Mouse (Mus musculus) limb, embryonic 11.5 days (tissue): ENCODE data around the gene Smox. TPM values are rescaled to one million over a fixed set of nuclear protein-coding genes. Genes with fewer than 3 reads are reported as not detected.
"Not testable (repeated sequence)": the region's sequence is repeated elsewhere in the genome, so short reads cannot be mapped to it uniquely, and the experiment has no call there.

Source experiments
- ATAC-seq: fragments of 200-750 bp; cut with Nextera tagmentation; 2 replicates; pipeline ENCODE4 v1.8.0; 2017; ENCODE audit warnings: low read depth; ENCODE audit not compliant: insufficient number of reproducible peaks, low FRiP score, low TSS enrichment
- DNase-seq: peaks from one replicate; pipeline ENCODE4 v3.0.0-alpha.2; 2015; ENCODE audit warnings: low spot score
- H3K27ac ChIP-seq: fragments of 300-500 bp; sonication (generic); replicated peaks from 2 replicates; pipeline ENCODE4 v1.5.1; 2014; ENCODE audit warnings: low read depth, mild to moderate bottlenecking, low read length
- H3K27me3 ChIP-seq: fragments of 300-500 bp; sonication (generic); 2 replicates; pipeline ENCODE4 v1.6.1; 2014; ENCODE audit warnings: mild to moderate bottlenecking, low read length, mixed read lengths; ENCODE audit not compliant: control insufficient read depth, insufficient read depth
- H3K36me3 ChIP-seq: fragments of 300-500 bp; sonication (generic); 2 replicates; pipeline ENCODE4 v1.6.1; 2014; ENCODE audit warnings: mild to moderate bottlenecking, low read length, moderate library complexity, mixed read lengths; ENCODE audit not compliant: control insufficient read depth, insufficient read depth
- H3K4me1 ChIP-seq: fragments of 300-500 bp; sonication (generic); 2 replicates; pipeline ENCODE4 v1.6.1; 2014; ENCODE audit warnings: low read length, mixed read lengths; ENCODE audit not compliant: control insufficient read depth, insufficient read depth
- H3K4me2 ChIP-seq: fragments of 300-500 bp; sonication (generic); 2 replicates; pipeline ENCODE4 v1.6.1; 2014; ENCODE audit warnings: low read depth, mild to moderate bottlenecking, moderate library complexity; ENCODE audit not compliant: severe bottlenecking
- H3K4me3 ChIP-seq: fragments of 300-500 bp; sonication (generic); 2 replicates; pipeline ENCODE4 v1.5.1; 2014; ENCODE audit warnings: low read depth, low read length
- H3K9ac ChIP-seq: fragments of 300-500 bp; sonication (generic); 2 replicates; pipeline ENCODE4 v1.6.1; 2014; ENCODE audit warnings: mild to moderate bottlenecking, low read length
- H3K9me3 ChIP-seq: fragments of 300-500 bp; sonication (generic); 2 replicates; pipeline ENCODE4 v1.6.1; 2016; ENCODE audit warnings: low read length; ENCODE audit not compliant: control insufficient read depth
- WGBS: fragments of 180-500 bp; shearing (Covaris S2); extraction: QIAGEN DNeasy Blood & Tissue Kit; methylation state at CpG from one replicate; pipeline ENCODE4 v1.1.7; 2014; 5-methylcytosine and 5-hydroxymethylcytosine counted together
- polyA plus RNA-seq: library from polyadenylated mRNA; unstranded; fragments of >200 nt; fragmentation: Nextera tagmentation; extraction: Ambion mirVana; gene quantifications from 2 replicates; pipeline ENCODE4 v1.2.1, GENCODE M21; 2014

The Smox gene
- polyA plus RNA-seq, 1 experiment from 2014 or later, result 57.4 TPM

- ATAC-seq (no peak), DNase-seq (no peak)
- no peaks in the 10 kb centered on the region for H3K4me1 ChIP-seq
- no peak overlapping the region for H3K4me2 ChIP-seq
- 90% methylated on average over 7 of the region's 7 CpGs for WGBS
- no peak overlapping the region for H3K27ac ChIP-seq
- H3K4me3 ChIP-seq, result no peak overlapping the region
- H3K36me3 ChIP-seq, result no peaks in the 10 kb centered on the region
- H3K27me3 ChIP-seq, result no peaks in the 10 kb centered on the region
- no peak overlapping the region for H3K9ac ChIP-seq
- H3K9me3 ChIP-seq, result no peaks in the 10 kb centered on the region
These were observed 33.6 kb upstream of the Smox start for GRCm38 (mm10) chr2:131457728-131458127.

- no peak for ATAC-seq
- no peak for DNase-seq
- Histone ChIP-seq H3K4me3 (no peak overlapping the region), H3K9ac (no peak overlapping the region), H3K4me1 (no peaks in the 10 kb centered on the region), H3K27ac (no peak overlapping the region), H3K9me3 (no peaks in the 10 kb centered on the region; the same call in 1 of the 2 replicates), H3K4me2 (no peak overlapping the region), H3K36me3 (no peaks in the 10 kb centered on the region), H3K27me3 (no peaks in the 10 kb centered on the region)
- 74% methylated on average over 9 of the region's 9 CpGs for WGBS
These were observed 30.2 kb upstream of the Smox start for GRCm38 (mm10) chr2:131460946-131461682.

GRCm38 (mm10) chr2:131462991-131463390, 28.3 kb upstream of the Smox start:
- ATAC-seq (no peak), DNase-seq (no peak)
- H3K27ac ChIP-seq, result no peak overlapping the region
- no peak overlapping the region for H3K9ac ChIP-seq
- no peaks in the 10 kb centered on the region; the same call in 1 of the 2 replicates for H3K9me3 ChIP-seq
- H3K4me1 ChIP-seq, result no peaks in the 10 kb centered on the region
- H3K36me3 ChIP-seq, result no peaks in the 10 kb centered on the region
- no peak overlapping the region for H3K4me2 ChIP-seq
- H3K4me3 ChIP-seq, result no peak overlapping the region
- WGBS, result 79% methylated on average over 4 of the region's 4 CpGs
- H3K27me3 ChIP-seq, result no peaks in the 10 kb centered on the region

- no peak overlapping the region for H3K4me3 ChIP-seq
- no peaks in the 10 kb centered on the region for H3K4me1 ChIP-seq
- no peak overlapping the region for H3K4me2 ChIP-seq
- H3K9ac ChIP-seq, result no peak overlapping the region
- 93% methylated on average over 2 of the region's 2 CpGs for WGBS
- DNase-seq, result no peak
- no peaks in the 10 kb centered on the region for H3K27me3 ChIP-seq
- H3K27ac ChIP-seq, result no peak overlapping the region
- no peak for ATAC-seq
- no peaks in the 10 kb centered on the region; the same call in 1 of the 2 replicates for H3K9me3 ChIP-seq
- H3K36me3 ChIP-seq, result no peaks in the 10 kb centered on the region
These were observed 27.1 kb upstream of the Smox start for GRCm38 (mm10) chr2:131464147-131464546.

- no peak for ATAC-seq
These were observed 24.6 kb upstream of the Smox start for GRCm38 (mm10) chr2:131466732-131467131.

GRCm38 (mm10) chr2:131469916-131470315, 21.4 kb upstream of the Smox start:
- ATAC-seq, result no peak
- no peak overlapping the region for H3K4me2 ChIP-seq

More at GRCm38 (mm10) chr2:131466732-131467131, 24.6 kb upstream of the Smox start:
- no peaks in the 10 kb centered on the region for H3K4me1 ChIP-seq
- 79% methylated on average over 2 of the region's 2 CpGs for WGBS
- no peaks in the 10 kb centered on the region for H3K36me3 ChIP-seq
- no peak for DNase-seq
- no peak overlapping the region for H3K4me3 ChIP-seq
- no peak overlapping the region for H3K27ac ChIP-seq
- no peak overlapping the region for H3K9ac ChIP-seq
- H3K9me3 ChIP-seq, result no peaks in the 10 kb centered on the region; the same call in 1 of the 2 replicates
- H3K27me3 ChIP-seq, result no peaks in the 10 kb centered on the region
- no peak overlapping the region for H3K4me2 ChIP-seq

GRCm38 (mm10) chr2:131473749-131474148, 17.5 kb upstream of the Smox start:
- no peaks in the 10 kb centered on the region for H3K9me3 ChIP-seq
- DNase-seq, result no peak
- no peak overlapping the region for H3K9ac ChIP-seq
- no peaks in the 10 kb centered on the region for H3K36me3 ChIP-seq
- H3K4me3 ChIP-seq, result no peak overlapping the region
- H3K27me3 ChIP-seq, result no peaks in the 10 kb centered on the region
- no peak overlapping the region for H3K4me2 ChIP-seq
- WGBS, result 90% methylated on average over 6 of the region's 6 CpGs
- no peaks in the 10 kb centered on the region for H3K4me1 ChIP-seq
- no peak for ATAC-seq
- H3K27ac ChIP-seq, result no peak overlapping the region

More at GRCm38 (mm10) chr2:131469916-131470315, 21.4 kb upstream of the Smox start:
- Histone ChIP-seq H3K4me3 (no peak overlapping the region), H3K9me3 (no peaks in the 10 kb centered on the region), H3K9ac (no peak overlapping the region), H3K27ac (no peak overlapping the region), H3K27me3 (no peaks in the 10 kb centered on the region), H3K36me3 (no peaks in the 10 kb centered on the region), H3K4me1 (no peaks in the 10 kb centered on the region)
- DNase-seq, result no peak
- WGBS, result 67% methylated on average over 1 of the region's 1 CpGs

GRCm38 (mm10) chr2:131477105-131477504, 14.2 kb upstream of the Smox start:
- DNase-seq, ATAC-seq, H3K9ac ChIP-seq, H3K4me3 ChIP-seq, H3K4me2 ChIP-seq, H3K36me3 ChIP-seq, H3K9me3 ChIP-seq, H3K27me3 ChIP-seq, H3K27ac ChIP-seq, H3K4me1 ChIP-seq: not testable (repeated sequence)
- WGBS, result 92% methylated on average over 5 of the region's 5 CpGs
